Mouse (Mus musculus) kidney, adult 2 months (tissue): ENCODE results near the gene Ddrgk1.

Source experiments
- CTCF ChIP-seq: fragments of 200-500 bp; conservative IDR thresholded peaks from 2 replicates; pipeline ENCODE4 v1.5.1; 2011; ENCODE audit warnings: low read depth, mild to moderate bottlenecking, control low read depth, low read length, moderate library complexity, mixed read lengths; ENCODE audit not compliant: insufficient read depth, insufficient read length
- POLR2A ChIP-seq: fragments of 200-500 bp; IDR thresholded peaks from one replicate; pipeline ENCODE4 v1.6.1; 2011; ENCODE audit warnings: low read depth, low read length, control low read depth

DNA sequence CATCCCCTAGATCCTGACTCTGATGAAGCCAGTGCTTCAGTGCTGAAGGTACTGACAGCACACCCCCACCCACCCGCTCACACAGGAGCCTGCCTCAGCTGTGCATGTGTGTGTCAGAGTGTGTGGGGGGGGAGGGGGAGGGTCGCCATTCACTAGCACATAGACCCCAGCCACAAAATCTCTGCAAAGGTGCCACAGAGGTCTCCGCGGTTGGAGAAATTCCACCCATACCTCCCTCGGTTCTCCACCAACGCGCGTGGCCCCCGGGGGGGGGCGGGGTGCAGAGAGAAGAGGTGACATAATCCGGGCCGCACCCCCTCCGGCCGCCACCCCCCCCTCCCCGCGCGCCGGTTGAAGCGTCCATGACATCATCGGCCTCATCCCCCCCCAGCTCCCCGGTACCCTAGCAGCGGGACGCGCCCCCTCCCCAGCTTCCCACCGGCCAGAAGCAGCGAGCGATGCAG is 22.2 kb downstream of the Ddrgk1 start:
- TF ChIP-seq POLR2A (no peak), CTCF (no peak)
